Mouse (Mus musculus) testis, adult 2 months (tissue): ENCODE results near the gene Atp6ap1l.

Source experiments
- CTCF ChIP-seq: fragments of 200-500 bp; IDR thresholded peaks from 2 replicates; pipeline ENCODE4 v1.5.1; 2012; ENCODE audit warnings: low read depth, mild to moderate bottlenecking, inconsistent platforms, low read length, moderate library complexity; ENCODE audit not compliant: control insufficient read depth, insufficient read depth, insufficient replicate concordance
- POLR2A ChIP-seq: fragments of 200-500 bp; IDR thresholded peaks from 2 replicates; pipeline ENCODE4 v1.6.1; 2012; ENCODE audit warnings: low read depth, mild to moderate bottlenecking, inconsistent platforms, low read length, moderate library complexity; ENCODE audit not compliant: control insufficient read depth

DNA sequence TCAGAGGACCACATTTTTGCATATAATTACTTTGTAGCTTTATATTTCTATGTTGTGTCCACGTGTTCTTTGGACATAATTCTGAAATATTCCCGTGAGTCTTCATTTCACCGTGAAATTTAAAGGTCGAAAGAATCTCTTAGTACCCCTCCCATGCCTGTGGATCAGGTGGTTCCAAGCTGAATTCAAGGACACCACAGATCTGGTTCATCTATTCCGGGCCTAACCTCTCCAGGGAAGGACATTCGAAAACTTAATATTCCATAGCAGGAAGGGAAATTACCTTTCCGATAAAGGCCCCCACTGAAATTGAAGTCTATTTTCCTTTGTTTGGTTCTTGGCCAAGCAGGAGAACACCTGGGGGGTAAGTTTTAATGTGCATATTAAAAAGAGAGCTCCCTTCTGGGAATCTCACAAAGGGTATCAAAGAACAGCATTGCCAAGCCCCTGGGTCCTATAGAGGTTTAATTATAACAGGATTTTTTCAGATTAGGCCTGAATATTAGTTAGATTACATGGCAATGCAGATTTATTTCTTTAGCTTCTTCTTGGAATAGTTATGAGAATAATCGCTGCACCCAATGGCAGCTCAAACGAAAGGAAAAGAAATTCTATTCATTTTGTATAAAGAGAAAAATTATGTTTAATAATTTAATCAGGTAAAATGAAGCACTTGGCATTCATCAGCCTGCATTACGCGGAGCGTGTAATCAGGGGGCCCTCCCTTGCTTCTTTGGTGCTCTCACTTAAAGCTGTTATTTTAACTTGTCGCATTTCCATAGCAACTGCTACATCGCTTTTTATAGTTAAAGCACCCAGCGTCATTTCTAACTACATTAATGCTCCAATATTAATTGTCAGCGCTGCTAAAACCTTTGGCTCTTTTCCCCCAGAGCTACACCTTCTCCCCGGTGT, 7.9 kb upstream of the Atp6ap1l start:
- TF ChIP-seq POLR2A (no peak), CTCF (no peak)
